Mouse (Mus musculus): ENCODE measurements around the gene Muc3. TPM values are rescaled to one million over a fixed set of nuclear protein-coding genes. Genes with fewer than 3 reads are reported as not detected.

The Muc3 gene
- total and polyA plus RNA-seq, 2 experiments from 2014 or later, result not detected

- 59% methylated on average over 9 of the region's 9 CpGs for WGBS
Observed at GRCm38 (mm10) chr5:137114891-137115561, 34.1 kb downstream of the Muc3 start.

DNA sequence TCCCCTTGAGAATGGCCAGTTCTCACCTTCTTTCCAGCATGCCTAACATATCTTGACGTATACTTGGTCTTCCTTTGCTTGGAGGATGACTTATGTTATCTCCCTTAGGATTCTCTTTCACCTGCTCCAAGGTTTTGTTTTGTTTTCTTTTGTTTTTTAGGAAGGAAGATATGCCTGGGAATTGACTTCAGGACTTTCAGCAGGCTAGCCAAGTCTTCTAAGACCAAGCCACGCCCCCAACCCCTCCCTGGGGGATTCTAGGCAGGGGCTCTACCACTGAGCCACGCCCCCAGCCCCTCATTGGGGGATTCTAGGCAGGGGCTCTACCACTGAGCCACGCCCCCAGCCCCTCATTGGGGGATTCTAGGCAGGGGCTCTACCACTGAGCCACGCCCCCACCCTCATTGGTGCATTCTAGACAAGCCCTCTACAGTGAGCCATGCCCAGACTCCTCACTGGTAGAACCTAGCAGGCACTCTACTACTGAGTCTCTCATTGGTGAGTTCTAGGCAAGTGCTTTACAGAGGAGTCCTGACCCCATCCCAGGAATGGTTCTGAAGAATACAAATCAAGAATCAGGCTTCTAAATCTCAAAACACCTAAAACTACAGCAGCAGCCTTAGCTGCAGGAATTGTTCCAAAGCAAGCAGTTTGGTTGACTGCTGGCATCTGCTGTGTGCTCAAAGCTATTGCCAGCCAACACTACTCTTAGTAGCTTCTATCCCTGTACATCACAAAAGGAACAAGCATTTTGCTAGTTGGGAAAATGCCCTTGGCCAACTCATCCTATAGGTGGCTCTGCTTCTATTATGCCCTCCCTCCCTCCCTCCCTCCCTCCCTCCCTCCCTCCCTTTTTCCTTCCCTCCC, 37.3 kb downstream of the Muc3 start:
- H3K4me3 ChIP-seq (ENCODE audit: low read depth, low read length), result no peak overlapping the region
- WGBS, result 84% methylated on average over 4 of the region's 5 CpGs

More at GRCm38 (mm10) chr5:137114891-137115561, 34.1 kb downstream of the Muc3 start:
- H3K9me3 ChIP-seq (replicated peaks; ENCODE audit: control insufficient read depth, low read length), result no peaks in the 10 kb centered on the region
- peaks cover 29% of the 10 kb centered on the region for H3K36me3 ChIP-seq (replicated peaks; ENCODE audit: control insufficient read depth, insufficient read depth, low read length)
- no peaks in the 10 kb centered on the region for H3K27me3 ChIP-seq (ENCODE audit: control insufficient read depth, insufficient read depth, low read length)
- TF ChIP-seq CTCF (IDR thresholded peaks at IDR 0.05; ENCODE audit: low read depth) (no peak), EP300 (IDR thresholded peaks at IDR 0.05; ENCODE audit: low read depth) (no peak)
- H3K4me2 ChIP-seq (ENCODE audit: low read depth, low read length), result peak overlapping the region; percentile 80
- peak overlapping the region; percentile 77 for H3K9ac ChIP-seq (replicated peaks; ENCODE audit: low read depth, low read length)
- ATAC-seq (ENCODE audit: insufficient read depth, low read depth) (no peak), DNase-seq (ENCODE audit: low spot score) (no peak)
- H3K27ac ChIP-seq (ENCODE audit: low read depth), result peak overlapping the region; percentile 81
- H3K4me3 ChIP-seq (ENCODE audit: low read depth, low read length), result peak overlapping the region; percentile 71
- H3K4me1 ChIP-seq (ENCODE audit: control insufficient read depth, insufficient read depth), result no peaks in the 10 kb centered on the region

DNA sequence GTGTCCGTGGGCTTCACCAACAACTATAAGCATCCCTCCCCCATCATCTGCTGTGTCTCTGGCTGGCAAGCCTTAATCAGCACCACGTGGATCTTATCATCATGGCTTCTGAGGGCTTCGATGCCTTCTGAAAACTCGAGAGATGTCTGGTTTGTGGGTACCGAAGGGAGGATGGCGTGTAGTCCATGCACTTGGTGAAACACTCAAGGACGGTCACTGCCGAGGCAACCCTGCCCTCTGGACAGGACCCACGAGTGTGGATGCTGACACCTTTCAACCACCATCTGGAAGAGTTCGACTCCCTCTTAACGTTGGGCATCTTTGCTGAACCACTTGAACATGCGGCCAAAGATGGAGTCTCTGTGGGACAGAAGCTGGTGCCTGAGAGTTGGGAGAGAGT, 38.3 kb downstream of the Muc3 start:
- H3K9ac ChIP-seq (replicated peaks; ENCODE audit: low read depth, low read length), result no peak overlapping the region
- no peak overlapping the region for H3K4me2 ChIP-seq (ENCODE audit: low read depth, low read length)
- no peaks in the 10 kb centered on the region for H3K27me3 ChIP-seq (ENCODE audit: control insufficient read depth, insufficient read depth, low read length)
- H3K4me1 ChIP-seq (ENCODE audit: control insufficient read depth, insufficient read depth), result no peaks in the 10 kb centered on the region
- TF ChIP-seq EP300 (IDR thresholded peaks at IDR 0.05; ENCODE audit: low read depth) (no peak), CTCF (IDR thresholded peaks at IDR 0.05; ENCODE audit: low read depth) (no peak)
- DNase-seq (ENCODE audit: low spot score), result no peak
- peaks cover 29% of the 10 kb centered on the region for H3K36me3 ChIP-seq (replicated peaks; ENCODE audit: control insufficient read depth, insufficient read depth, low read length)
- WGBS, result 84% methylated on average over 12 of the region's 12 CpGs
- ATAC-seq (ENCODE audit: insufficient read depth, low read depth), result no peak
- H3K9me3 ChIP-seq (replicated peaks; ENCODE audit: control insufficient read depth, low read length), result no peaks in the 10 kb centered on the region
- H3K4me3 ChIP-seq (ENCODE audit: low read depth, low read length), result no peak overlapping the region
- no peak overlapping the region for H3K27ac ChIP-seq (ENCODE audit: low read depth)

More for the DNA sequence above, 37.3 kb downstream of the Muc3 start:
- H3K9me3 ChIP-seq (replicated peaks; ENCODE audit: control insufficient read depth, low read length), result no peaks in the 10 kb centered on the region
- DNase-seq (ENCODE audit: low spot score), result no peak
- H3K4me1 ChIP-seq (ENCODE audit: control insufficient read depth, insufficient read depth), result no peaks in the 10 kb centered on the region
- H3K27me3 ChIP-seq (ENCODE audit: control insufficient read depth, insufficient read depth, low read length), result no peaks in the 10 kb centered on the region
- no peak overlapping the region for H3K9ac ChIP-seq (replicated peaks; ENCODE audit: low read depth, low read length)
- no peak overlapping the region for H3K27ac ChIP-seq (ENCODE audit: low read depth)
- TF ChIP-seq CTCF (IDR thresholded peaks at IDR 0.05; ENCODE audit: low read depth), result no peak
- H3K4me2 ChIP-seq (ENCODE audit: low read depth, low read length), result no peak overlapping the region
- ATAC-seq (ENCODE audit: insufficient read depth, low read depth), result no peak
- H3K36me3 ChIP-seq (replicated peaks; ENCODE audit: control insufficient read depth, insufficient read depth, low read length), result peaks cover 29% of the 10 kb centered on the region

GRCm38 (mm10) chr5:137109941-137110593, 39.1 kb downstream of the Muc3 start:
- no peak overlapping the region for H3K9ac ChIP-seq (replicated peaks; ENCODE audit: low read depth, low read length)
- H3K4me3 ChIP-seq (ENCODE audit: low read depth, low read length), result no peak overlapping the region
- no peaks in the 10 kb centered on the region for H3K4me1 ChIP-seq (ENCODE audit: control insufficient read depth, insufficient read depth)
- H3K27ac ChIP-seq (ENCODE audit: low read depth), result no peak overlapping the region
- no peak for TF ChIP-seq EP300 (IDR thresholded peaks at IDR 0.05; ENCODE audit: low read depth)
- TF ChIP-seq CTCF (IDR thresholded peaks at IDR 0.05; ENCODE audit: low read depth), result no peak
- ATAC-seq (ENCODE audit: insufficient read depth, low read depth) (no peak), DNase-seq (ENCODE audit: low spot score) (no peak)
- H3K4me2 ChIP-seq (ENCODE audit: low read depth, low read length), result no peak overlapping the region
- WGBS, result 48% methylated on average over 23 of the region's 25 CpGs
- H3K9me3 ChIP-seq (replicated peaks; ENCODE audit: control insufficient read depth, low read length), result no peaks in the 10 kb centered on the region
- H3K27me3 ChIP-seq (ENCODE audit: control insufficient read depth, insufficient read depth, low read length), result no peaks in the 10 kb centered on the region
- peaks cover 29% of the 10 kb centered on the region for H3K36me3 ChIP-seq (replicated peaks; ENCODE audit: control insufficient read depth, insufficient read depth, low read length)

- Histone ChIP-seq H3K4me2 (ENCODE audit: low read depth, low read length) (no peak overlapping the region), H3K9me3 (replicated peaks; ENCODE audit: control insufficient read depth, low read length) (no peaks in the 10 kb centered on the region), H3K36me3 (replicated peaks; ENCODE audit: control insufficient read depth, insufficient read depth, low read length) (peaks cover 13% of the 10 kb centered on the region), H3K4me3 (ENCODE audit: low read depth, low read length) (no peak overlapping the region), H3K27me3 (ENCODE audit: control insufficient read depth, insufficient read depth, low read length) (no peaks in the 10 kb centered on the region), H3K4me1 (ENCODE audit: control insufficient read depth, insufficient read depth) (0 out of 2 replicates have a peak, but pooled peaks cover 3% of the 10 kb centered on the region), H3K9ac (replicated peaks; ENCODE audit: low read depth, low read length) (no peak overlapping the region), H3K27ac (ENCODE audit: low read depth) (no peak overlapping the region)
- DNase-seq (ENCODE audit: low spot score), result no peak
- WGBS, result 46% methylated on average over 6 of the region's 6 CpGs
- no peak for ATAC-seq (ENCODE audit: insufficient read depth, low read depth)
- TF ChIP-seq CTCF (IDR thresholded peaks at IDR 0.05; ENCODE audit: low read depth) (no peak), EP300 (IDR thresholded peaks at IDR 0.05; ENCODE audit: low read depth) (no peak)
Observed at GRCm38 (mm10) chr5:137108111-137108510, 41.0 kb downstream of the Muc3 start.
